Mouse (Mus musculus): ENCODE measurements at regions not wholly inside any gene's neighbourhood (a gene's known extent, or its start where the extent isn't known, plus 50 kb on each side); places are given as distances from the start of the nearest gene placed in this dataset.

DNA sequence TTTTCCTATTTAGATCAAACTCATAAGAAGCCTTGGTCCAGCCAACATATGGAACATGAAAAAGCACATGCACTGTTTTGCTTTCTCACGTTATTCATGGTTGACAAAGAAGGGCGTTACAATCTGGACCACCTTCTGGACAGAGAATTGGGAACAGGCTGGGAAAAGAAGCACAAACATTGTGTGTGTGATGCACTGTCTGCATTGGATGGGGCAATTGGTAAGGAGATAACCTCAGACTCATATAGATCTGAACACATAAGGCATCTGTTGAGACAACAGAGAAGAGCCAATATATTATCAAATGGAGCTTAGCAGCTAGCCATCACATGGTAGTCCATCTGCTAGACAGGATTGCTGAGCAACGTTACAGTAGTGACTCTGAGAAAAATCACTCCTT lies 317.1 kb downstream of the Fam84a start:
- no peak for DNase-seq (ENCODE audit: low spot score in 2 of 2)

DNA sequence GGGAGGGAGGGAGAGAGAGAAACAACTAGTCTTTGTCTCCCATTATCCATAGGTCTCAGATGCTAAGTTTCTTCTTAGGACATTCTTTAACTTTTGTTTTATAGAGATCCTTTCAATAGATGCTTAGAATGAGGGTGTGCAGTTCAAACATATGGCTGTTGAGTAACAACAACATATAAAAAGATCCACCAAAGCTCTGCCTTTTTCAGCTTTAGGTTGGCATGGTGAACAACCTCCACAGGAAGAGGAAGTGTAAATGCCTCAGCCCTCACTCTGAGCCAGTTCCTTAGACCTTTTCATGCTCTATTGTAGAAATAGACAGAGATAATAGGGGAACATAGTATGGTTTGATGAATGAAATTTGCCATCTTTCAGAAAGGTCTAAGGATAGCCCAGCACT lies 326.0 kb downstream of the Fam84a start:
- DNase-seq (ENCODE audit: low spot score in 2 of 2): no peak

DNA sequence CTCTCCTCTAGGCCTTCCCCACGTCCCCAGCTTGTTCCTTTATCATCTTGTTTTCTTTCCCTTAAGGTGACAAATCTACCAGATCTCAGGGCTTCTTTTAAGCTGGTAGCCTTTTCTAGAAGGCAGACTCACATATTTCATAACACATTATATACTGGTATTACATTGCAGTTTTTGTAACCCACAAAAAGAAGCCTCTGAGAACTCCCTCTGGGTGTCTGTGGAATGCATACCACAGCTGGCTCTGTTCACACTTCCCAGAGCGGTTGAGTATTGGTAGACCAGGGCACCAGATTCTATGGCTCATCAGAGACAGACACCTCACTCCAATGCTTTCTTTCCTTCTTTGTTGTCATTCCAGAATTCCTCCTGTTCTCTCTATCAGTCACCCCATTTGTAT lies 336.4 kb downstream of the Fam84a start:
- no peak for DNase-seq (ENCODE audit: low spot score in 2 of 2)

DNA sequence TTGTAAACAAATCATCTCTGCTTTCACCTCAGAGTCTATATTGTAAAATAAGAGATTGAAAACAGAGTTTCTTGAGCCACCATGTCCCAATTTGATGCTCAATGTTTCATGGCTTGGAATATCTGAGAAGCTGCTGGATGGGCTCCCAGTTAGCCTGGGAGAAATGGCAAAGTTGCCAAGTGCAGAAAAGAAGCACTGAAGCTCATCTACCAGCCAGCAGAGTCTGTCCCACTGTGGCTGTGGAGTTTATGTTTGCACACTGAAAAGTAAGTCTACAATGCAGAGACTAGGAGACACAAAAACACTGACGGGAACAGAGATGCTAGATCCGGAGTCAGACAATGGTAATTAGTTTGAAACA lies 341.7 kb downstream of the Fam84a start:
- DNase-seq (ENCODE audit: low spot score in 2 of 2): no peak

DNA sequence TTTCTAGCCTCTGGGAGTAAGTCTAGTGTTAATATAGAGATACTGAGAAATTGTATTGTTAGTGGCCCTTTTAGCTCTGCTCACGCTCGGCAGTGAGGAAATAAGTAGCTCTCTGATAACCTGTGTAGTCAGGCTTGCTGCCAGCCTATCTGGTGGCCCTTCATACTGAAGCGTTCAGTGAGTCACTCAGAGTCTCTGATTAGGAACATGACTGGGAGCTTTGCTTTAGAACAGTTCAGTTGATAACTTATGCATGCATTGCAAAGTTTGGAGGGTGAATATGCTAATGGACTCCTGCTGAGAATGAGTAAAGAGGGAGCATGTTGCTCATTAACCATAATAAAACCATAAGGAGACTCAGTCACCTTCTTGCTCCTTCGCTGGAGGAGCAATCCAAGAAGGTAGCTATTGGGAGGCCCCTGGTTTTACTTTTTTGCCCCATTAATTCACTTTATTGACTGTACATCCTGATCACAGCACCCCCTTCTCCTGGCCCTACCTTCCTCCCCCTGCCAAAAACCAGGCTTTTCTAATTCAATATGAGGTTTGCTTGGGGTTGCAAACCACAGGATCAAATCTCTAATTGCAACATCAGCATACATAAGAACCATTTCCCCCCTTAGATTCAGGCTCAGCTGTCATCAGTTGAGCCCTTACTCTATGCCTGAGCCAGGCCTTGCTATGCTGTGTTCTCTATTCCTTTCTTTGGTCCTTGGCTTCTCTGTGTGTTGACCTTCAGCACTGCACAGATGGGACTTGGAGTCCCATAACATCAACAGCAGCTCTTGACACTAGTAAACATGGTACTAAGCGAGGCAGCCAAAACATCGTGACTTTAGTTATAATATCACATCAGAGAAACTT lies 342.3 kb downstream of the Fam84a start:
- DNase-seq (ENCODE audit: low spot score in 2 of 2): peak in 1 of 2 experiments; percentile 2

DNA sequence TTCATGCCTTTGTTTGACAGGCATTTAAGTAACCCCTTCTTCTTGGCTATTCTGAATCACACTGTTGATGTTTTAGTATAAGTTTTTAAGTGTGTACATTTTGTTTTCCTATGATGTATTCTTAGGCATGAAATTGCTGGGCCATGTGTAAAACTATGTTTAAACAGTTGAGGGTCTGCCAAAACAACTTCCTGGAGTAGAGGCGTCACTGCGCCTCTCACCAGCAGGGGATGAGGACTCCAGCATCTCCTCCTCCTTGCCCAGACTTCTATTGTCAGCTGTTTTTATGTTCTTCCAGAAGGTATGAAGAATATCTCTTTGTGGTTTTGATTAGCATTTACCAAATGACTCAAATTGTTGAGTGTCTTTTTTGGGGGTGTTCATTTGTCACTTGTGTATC lies 372.1 kb downstream of the Fam84a start:
- DNase-seq (ENCODE audit: low spot score in 2 of 2): no peak

DNA sequence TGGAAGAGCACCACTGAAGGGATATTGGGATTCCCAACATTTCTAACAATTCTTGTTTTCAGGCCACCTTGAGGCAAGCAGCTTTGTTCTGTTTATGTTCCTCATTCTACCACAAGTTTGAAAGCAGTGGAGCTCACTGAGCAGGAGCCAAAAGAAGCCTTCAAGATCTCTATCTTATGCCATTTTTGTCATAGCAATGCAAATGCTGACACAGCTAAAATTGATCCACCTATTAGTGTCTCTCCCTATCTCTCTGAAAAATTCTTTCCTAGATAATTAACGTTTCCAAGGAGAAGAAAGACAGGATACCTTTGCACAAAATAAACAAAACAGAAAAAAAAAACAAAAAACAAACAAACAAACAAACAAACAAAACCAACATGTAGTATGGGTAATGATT lies 375.2 kb downstream of the Fam84a start:
- DNase-seq (ENCODE audit: low spot score in 2 of 2): no peak

DNA sequence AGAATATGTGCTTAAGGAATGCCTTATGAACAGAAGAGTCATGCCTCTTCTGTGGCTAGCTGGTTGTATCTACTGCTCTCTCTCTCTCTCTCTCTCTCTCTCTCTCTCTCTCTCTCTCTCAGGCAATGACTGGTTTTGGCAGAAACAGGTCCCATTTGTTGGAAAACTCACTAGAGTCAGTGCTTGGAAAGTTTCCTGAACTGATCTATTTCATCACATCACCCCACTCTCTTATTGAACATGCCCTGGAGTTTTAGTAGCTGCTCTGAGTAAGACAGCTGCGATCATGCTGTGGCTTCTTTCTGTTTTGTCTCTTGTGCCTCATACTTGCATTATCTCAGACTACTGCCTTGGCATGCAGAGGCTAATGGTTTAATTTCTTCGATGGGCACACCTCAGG lies 382.2 kb downstream of the Fam84a start:
- no peak for DNase-seq (ENCODE audit: low spot score in 2 of 2)

DNA sequence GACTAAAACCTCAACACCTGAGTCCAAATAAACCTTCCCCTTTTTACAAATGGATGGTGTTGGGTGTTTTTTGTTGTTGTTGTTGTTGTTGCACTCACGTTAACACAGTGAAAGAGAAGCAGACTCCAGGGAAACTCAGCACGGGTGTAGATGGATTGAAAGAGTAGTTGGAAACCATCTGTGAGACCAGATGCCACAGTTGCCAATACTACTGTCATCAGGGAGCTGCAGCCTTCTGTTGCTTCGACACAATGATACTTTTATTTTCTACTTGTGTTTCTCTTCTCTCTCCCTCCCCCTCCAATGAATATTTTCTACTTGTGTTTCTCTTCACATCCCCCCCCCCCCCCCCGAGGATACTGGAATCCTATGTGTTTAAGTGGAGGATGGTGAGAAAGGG lies 382.7 kb downstream of the Fam84a start:
- DNase-seq (ENCODE audit: low spot score in 2 of 2): no peak

DNA sequence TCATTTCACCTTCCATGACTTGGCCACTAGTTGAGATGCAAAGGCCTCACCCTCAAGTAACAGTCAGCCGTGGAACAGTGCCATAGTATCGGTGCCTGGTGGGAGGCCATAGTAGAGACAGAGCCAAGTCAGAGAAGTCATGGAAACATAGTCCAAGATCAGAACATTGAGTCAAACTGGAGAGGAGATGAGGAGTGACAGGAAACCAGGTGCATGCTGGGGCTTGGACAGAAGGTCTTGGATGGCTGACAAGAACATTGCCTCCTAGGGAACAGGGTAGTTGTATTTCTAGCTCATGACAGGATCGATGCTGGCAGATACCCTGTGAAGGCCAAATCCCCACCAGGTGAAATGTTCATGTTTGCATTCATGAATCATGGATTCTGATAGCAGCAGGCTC lies 385.4 kb downstream of the Fam84a start:
- no peak for DNase-seq (ENCODE audit: low spot score in 2 of 2)

DNA sequence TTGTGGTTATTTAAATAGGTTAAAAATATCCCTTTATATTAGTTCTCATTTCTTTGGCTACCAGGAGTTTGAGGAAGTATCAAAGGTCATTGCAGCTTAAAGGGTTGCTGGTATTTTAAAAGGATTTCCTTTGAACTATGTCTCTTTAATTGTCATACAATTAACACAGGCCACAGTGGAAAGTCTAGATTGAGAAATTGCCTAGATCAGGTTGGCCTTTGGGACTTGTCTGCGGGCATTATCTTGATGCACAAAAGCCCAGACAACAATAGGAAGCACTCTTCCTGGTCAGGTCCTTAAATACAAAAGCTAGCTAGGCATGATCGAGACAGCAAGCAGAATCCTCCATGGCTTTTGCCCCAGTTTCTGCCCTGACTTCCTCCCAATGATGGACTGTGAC lies 398.0 kb downstream of the Fam84a start:
- DNase-seq (ENCODE audit: low spot score in 2 of 2): no peak

DNA sequence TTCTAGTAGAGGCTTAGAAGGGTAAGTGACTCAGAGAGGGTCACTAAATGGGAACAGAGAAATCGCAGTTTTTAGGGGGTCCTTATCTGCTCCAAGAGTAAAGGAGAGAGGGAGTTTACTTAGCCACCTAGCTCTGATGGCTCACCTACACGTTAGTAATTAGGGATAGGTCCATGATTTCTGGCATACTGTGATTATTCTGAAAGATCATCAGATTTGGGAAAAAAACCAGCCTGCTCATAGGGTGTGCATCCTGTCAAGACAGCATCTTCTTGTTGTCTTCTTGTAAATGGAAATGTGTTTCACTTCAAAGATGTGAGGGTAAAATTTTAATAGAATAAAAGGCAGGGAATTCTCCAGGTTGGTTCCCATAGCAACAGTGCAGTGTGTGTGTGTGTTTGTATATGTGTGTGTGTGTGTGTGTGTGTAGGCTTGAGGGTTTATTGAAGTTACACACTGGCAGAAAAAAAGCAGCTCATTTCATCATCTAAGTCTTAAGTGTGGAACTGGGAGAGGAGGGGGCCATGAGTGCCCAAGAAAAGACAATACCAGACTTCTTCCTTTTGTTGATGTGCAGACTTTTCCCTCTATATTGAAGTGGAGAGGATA lies 407.4 kb downstream of the Fam84a start:
- no peak for DNase-seq (ENCODE audit: low spot score in 2 of 2)

DNA sequence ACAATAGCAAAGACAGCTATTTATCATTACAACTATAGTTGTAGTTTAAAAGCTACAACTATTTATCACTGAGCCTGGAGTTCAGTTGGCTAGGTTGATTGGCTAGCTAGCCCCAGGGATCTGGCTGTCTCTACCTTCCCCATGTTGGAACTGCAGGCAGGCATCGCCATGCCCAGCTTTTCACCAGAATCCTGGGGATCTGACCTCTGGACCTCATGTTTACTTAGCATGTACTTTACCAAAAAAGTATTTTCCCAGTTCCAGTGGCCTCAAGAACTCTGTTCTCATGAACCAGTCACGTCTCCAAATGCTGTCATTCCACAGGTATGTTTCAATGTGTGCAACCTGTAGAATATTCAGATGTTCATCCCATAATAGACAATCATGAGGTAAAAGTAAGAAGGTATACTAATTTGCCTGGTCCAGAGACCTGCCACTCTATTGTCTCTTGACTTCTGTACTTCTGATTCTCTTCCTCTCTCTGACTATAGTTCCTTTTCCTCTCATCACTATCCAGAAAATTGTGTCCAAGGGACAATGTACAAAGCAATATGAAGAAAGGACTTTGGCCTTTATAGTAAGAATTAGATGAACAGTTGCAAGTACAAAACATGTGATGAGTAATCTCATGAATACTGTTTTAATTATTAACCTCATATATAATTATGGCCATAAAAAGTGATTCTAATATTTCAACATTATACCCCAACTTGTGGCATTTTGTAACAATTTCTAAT lies 421.8 kb downstream of the Fam84a start:
- no peak for DNase-seq (ENCODE audit: low spot score in 2 of 2)

DNA sequence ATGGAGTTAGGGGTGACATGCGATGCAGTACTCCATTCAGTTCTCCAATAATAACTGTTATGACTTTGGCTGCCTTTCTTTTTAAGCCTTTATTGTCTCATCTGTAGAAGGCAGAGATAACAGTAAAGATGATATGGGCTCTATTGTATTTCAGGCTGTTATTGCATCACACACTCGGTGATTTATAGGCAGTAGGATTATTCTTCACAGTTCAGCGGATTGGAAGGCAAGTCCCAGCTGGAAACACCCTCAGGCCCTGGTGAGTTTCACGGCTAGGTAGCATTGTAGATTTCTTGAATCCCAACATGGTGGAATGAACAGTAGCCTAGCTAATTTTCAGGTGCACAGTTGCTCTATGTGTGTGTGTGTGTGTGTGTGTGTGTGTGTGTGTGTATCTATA lies 422.9 kb downstream of the Fam84a start:
- DNase-seq (ENCODE audit: low spot score in 2 of 2): no peak

DNA sequence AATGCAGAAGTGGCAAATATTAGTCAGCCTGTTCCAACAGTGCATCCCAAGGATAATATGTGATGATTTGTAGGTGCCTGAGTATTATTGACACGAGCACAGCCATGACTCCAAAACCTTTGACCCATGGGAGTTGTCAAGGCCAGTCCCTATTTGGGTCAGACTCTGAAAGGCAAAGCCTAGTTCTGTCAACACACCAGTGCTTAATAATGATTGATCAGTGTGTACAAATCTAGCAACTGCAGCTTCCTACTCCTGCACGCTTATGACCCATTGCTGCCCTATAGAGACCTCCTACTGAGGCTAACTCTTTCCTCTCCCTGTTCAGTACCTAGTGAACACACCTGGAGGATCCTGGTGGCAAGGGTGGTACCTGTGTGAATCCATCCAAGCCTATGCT lies 427.3 kb downstream of the Fam84a start:
- DNase-seq (ENCODE audit: low spot score in 2 of 2): no peak

DNA sequence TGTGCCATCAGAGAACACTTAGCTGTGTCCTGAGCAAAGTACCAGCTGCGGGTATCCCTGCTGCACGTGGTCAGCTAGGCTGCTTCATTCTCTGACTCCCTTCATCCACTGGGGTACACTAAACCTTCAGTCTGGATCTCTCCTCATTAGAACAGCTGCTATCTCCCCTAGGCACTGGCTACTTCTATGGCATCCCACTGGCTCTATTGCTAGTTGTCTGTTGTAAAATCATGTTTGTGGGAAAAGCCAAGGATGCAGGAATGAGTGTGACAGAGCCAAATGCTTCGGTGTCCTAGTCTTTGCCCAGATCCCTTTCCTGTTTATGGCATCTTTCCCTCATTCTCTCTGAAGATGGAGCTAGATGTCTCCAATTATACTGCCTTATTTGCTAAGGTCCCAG lies 440.9 kb downstream of the Nbas start:
- no peak for DNase-seq (ENCODE audit: low spot score in 2 of 2)

DNA sequence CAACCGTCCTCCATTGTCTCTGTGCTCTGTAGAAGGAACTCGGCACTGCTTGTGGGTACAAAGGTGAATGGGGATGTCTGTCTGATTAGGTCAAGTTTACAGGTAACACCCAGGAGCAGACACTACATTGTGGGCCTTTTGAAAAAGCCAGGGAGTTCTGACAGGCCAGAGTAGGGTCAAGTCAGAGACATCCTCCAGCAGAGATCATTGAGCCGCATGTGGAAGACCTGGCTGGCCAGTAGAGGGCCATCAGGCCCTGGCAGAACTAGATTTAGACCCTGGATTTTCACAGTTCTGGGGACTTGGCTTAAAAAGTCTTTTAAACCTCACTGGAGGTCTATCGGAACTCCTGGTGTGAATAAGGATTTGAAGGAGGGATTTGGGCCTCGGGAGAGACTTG lies 438.8 kb downstream of the Nbas start:
- DNase-seq (ENCODE audit: low spot score in 2 of 2): no peak

DNA sequence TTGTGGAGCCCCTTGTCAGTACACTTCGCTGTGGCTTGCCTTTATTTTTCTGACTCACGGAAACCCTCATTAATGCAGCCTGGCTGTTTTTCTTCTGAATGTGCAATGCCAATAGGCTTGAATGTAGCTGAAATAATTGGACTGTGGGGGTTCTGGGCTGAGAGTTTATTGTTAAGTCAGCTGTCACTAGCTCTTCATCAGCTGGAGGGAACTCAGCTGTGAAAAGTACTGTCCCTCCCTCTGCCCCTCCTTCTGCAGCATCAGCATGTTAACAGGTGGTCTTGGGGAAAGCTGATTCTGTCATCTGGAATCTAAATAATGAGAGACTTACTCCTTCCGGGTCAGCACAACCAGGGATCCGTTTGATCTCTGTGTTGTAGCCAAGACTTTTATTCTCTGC lies 437.6 kb downstream of the Nbas start:
- DNase-seq (ENCODE audit: low spot score in 2 of 2): no peak

DNA sequence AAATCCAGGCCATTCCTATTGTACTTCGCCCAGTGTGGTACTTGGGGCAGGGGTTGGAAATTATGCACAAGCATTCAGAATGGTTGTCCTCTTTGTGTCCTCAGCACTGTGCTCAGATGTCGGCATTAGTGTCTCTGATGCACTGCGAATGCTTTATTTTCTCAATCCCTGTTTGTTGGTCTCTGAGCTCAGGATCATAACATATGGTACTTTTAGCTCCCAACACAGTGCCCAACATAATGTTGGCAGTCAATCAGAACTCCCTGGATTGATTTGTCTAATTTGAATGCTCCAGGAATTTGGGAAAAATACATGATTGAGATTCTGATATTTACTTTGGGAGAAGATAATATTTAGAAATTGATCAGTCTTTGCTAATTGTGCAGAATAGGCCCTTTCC lies 434.7 kb downstream of the Nbas start:
- DNase-seq (ENCODE audit: low spot score in 2 of 2): no peak

DNA sequence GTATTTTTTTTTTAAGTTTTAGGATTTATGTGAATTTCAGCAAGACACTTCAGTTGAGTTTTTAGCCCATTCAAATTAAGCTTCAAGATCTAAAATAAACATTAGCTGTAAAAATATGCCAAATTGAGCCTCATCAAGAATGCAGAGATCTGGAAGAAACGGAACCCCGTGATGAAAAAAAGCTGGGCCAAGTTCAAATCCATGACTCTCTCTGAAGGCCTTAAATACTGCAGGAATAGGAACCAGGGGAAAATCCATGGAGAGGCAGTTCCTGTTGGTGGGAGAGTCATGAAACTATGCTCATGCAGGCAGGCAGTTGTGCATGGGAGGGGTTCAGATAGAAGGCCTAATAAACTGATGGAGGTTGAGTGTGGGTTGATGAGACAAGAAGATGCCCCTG lies 430.9 kb downstream of the Nbas start:
- DNase-seq (ENCODE audit: low spot score in 2 of 2): no peak

DNA sequence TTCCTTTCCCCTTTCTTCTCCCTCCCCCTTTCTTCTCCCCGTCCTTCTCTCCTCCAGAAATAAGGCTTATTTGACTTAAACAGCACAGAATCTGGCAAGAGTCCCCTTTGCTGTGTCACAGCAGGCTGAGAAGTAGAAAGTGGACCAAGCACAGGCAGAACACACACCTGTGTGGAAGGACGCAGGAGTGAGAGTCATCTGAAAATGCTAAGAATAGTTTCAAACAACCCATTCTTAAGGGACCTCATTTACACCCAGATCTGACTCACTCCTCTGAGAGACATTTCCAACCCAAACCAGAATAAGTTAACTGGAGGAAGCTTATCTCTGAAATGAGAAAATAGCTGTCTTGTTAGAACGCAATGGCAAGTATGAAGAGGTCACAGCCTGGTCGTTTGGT lies 429.9 kb downstream of the Nbas start:
- DNase-seq (ENCODE audit: low spot score in 2 of 2): no peak

DNA sequence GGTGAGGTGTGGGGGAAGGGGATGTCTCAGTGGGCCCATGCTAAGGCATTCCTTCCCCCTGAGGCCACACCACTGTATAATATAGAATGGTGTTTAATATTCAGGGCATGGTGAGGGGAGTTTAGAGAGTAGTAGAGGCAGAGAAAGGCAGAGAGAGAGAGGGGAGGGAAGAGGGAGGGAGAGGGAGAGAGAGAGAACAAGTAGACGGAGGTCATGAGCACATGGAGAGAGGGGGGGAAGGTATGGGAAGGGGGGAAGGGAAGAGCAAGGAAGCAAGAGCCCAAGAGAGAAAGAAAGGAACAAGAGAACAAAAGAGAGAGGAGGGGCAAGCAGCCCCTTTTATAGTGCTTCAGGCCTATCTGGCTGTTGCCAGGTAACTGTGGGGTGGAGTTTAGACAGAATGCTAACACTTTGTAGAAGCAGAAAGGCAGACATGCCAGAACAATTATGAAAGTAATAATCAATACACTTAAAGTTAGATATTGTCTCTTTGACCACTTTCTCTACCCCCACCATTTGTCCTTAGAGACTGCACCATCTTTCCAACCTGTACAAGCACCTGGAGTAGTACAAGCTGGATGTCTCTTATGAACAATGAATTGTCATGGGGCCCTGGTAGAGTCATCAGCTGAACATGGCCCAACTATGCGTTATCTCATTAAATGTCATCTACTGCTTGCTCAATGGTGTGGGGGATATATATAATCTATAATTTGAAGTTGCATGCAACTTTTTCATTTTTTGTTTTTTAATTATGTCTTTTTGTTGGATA lies 422.6 kb downstream of the Nbas start:
- no peak for DNase-seq (ENCODE audit: low spot score in 2 of 2)
